Mouse (Mus musculus) sigmoid colon, adult 10 weeks (tissue): Measurements from ENCODE around the gene Snx1. TPM values are rescaled to one million over a fixed set of nuclear protein-coding genes. Genes with fewer than 3 reads are reported as not detected.

Experiments
- polyA plus RNA-seq: library from polyadenylated mRNA; stranded (reverse); fragments of 350-450 nt; fragmentation: Illumina TruSeq; extraction: RNeasy Lipid Tissue Mini Kit (QIAGEN cat#74804); gene quantifications from one replicate; pipeline ENCODE4 v1.2.3, GENCODE M21; 2014; ENCODE audit warnings: low read depth, low replicate concordance

Gene Snx1
- polyA plus RNA-seq: 166 TPM

GRCm38 (mm10) chr9:66126456-66127192, at the start of gene Snx1, which contains the start of gene Ciao2a:
Snx1 (minus strand) TSS chr9:66126587.
Ciao2a (plus strand) TSS chr9:66126611.

GRCm38 (mm10) chr9:66157958-66158830, 31.8 kb upstream of the Snx1 start, which contains the start of gene Dapk2:
Dapk2 (plus strand) TSS chr9:66158223.

GRCm38 (mm10) chr9:66069583-66069982, 56.8 kb downstream of the Snx1 start, which contains the start of gene Snx22:
Snx22 (minus strand) TSS chr9:66069719.

GRCm38 (mm10) chr9:66059583-66060307, 66.6 kb downstream of the Snx1 start, which contains the start of gene Ppib:
Ppib (plus strand) TSS chr9:66060222.

Other genes starting within 250 kb of the Snx1 start
- 32.9 TPM for gene Pclaf, start 236.3 kb downstream of the Snx1 start, polyA plus RNA-seq
- gene Trip4, start 217.8 kb downstream of the Snx1 start, polyA plus RNA-seq: 40.6 TPM
- gene Csnk1g1, start 217.7 kb downstream of the Snx1 start, polyA plus RNA-seq: 38.0 TPM
- gene Ppib, start 66.4 kb downstream of the Snx1 start, polyA plus RNA-seq: 219 TPM
- gene Snx22, start 56.9 kb downstream of the Snx1 start, polyA plus RNA-seq: not detected
- gene Ciao2a, start within 50 bp of the Snx1 start, polyA plus RNA-seq: 169 TPM
- gene Dapk2, start 31.6 kb upstream of the Snx1 start, polyA plus RNA-seq: 18.3 TPM
- 31.7 TPM for gene Herc1, start 223.9 kb upstream of the Snx1 start, polyA plus RNA-seq